Mouse (Mus musculus) embryonic stem cell, embryonic (primary cell): ENCODE results near the gene Mme.

Source experiments
- CTCF ChIA-PET, 4 experiments: fragments of 300-600 bp in 2 of 4; fragments of 350-600 bp in 2 of 4; sonication (Branson Sonifier 250); formaldehyde crosslinking; loops; one replicate each; lab custom pipeline; 2022; ENCODE audit warnings: inconsistent platforms in 2 of 4; lab: Charles Lee
- POLR2A ChIA-PET, 4 experiments: fragments of 300-600 bp in 2 of 4; fragments of 350-600 bp in 2 of 4; sonication (Branson Sonifier 250); formaldehyde crosslinking; loops; one replicate each; lab custom pipeline; 2022; ENCODE audit warnings: antibody characterized with exemption in 4 of 4, inconsistent platforms in 1 of 4; lab: Charles Lee

The Mme gene

DNA sequence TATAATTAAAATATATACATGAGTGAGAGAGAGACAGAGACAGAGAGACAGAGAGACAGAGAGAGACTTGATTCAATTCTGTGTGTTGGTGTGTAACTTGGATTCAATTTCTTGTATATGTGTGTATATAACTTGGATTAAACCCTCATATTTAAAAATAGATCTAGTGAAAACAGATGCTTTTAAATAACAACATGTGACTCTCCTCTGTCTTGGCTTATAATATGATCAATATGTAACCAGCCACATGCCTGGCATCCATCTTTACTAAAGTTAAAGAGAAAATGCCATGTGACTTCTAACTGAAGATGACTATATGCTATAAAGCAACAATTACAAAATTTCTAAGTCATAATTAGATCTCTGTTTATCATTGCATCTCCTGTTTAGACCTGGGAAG is 182.2 kb downstream of the Mme start:
- CTCF ChIA-PET, result no interaction called here
- POLR2A ChIA-PET, result no interaction called here
